Mouse (Mus musculus) heart, embryonic 13.5 days (tissue): ENCODE results near the gene Rdh8. TPM values are rescaled to one million over a fixed set of nuclear protein-coding genes. Genes with fewer than 3 reads are reported as not detected.

Experiments used
- ATAC-seq: fragments of 200-750 bp; cut with Nextera tagmentation; 2 replicates; pipeline ENCODE4 v1.8.0; 2017; ENCODE audit warnings: moderate TSS enrichment; ENCODE audit not compliant: insufficient number of reproducible peaks, low FRiP score, low TSS enrichment; ENCODE audit errors: extremely low read depth
- H3K27ac ChIP-seq: fragments of 300-500 bp; sonication (generic); replicated peaks from 2 replicates; pipeline ENCODE4 v1.5.1; 2015; ENCODE audit warnings: moderate library complexity, mild to moderate bottlenecking, inconsistent platforms
- H3K27me3 ChIP-seq: fragments of 300-500 bp; sonication (generic); replicated peaks from 2 replicates; pipeline ENCODE4 v1.6.1; 2015; ENCODE audit warnings: mild to moderate bottlenecking, inconsistent platforms
- H3K36me3 ChIP-seq: fragments of 300-500 bp; sonication (generic); 2 replicates; pipeline ENCODE4 v1.6.1; 2015; ENCODE audit warnings: mild to moderate bottlenecking, inconsistent platforms
- H3K4me1 ChIP-seq: fragments of 300-500 bp; sonication (generic); 2 replicates; pipeline ENCODE4 v1.6.1; 2015; ENCODE audit warnings: inconsistent platforms
- H3K4me2 ChIP-seq: fragments of 300-500 bp; sonication (generic); 2 replicates; pipeline ENCODE4 v1.6.1; 2015; ENCODE audit warnings: inconsistent platforms, mild to moderate bottlenecking, moderate library complexity
- H3K4me3 ChIP-seq: fragments of 300-500 bp; sonication (generic); 2 replicates; pipeline ENCODE4 v1.5.1; 2015; ENCODE audit warnings: moderate library complexity, mild to moderate bottlenecking, inconsistent platforms
- H3K9ac ChIP-seq: fragments of 300-500 bp; sonication (generic); 2 replicates; pipeline ENCODE4 v1.6.1; 2015; ENCODE audit warnings: inconsistent platforms, mild to moderate bottlenecking, moderate library complexity
- H3K9me3 ChIP-seq: fragments of 300-500 bp; sonication (generic); 2 replicates; pipeline ENCODE4 v1.6.1; 2016; ENCODE audit warnings: inconsistent platforms
- WGBS: fragments of 180-500 bp; shearing (Covaris S2); methylation state at CpG from one replicate; pipeline ENCODE4 v1.1.7; 2015; ENCODE audit warnings: mixed read lengths; 5-methylcytosine and 5-hydroxymethylcytosine counted together
- polyA plus RNA-seq: library from polyadenylated mRNA; unstranded; fragments of >200 nt; fragmentation: Nextera tagmentation; extraction: Ambion mirVana; gene quantifications from 2 replicates; pipeline ENCODE4 v1.2.1, GENCODE M21; 2015

Rdh8 gene
- polyA plus RNA-seq, result not detected in 2 replicates

- H3K9ac ChIP-seq, result no peak within 1 kb of the TSS
- H3K27me3 ChIP-seq, result peaks cover 46% of the 10 kb centered on the region
- H3K36me3 ChIP-seq, result no peaks in the 10 kb centered on the region
- no peak for ATAC-seq
- no peaks in the 10 kb centered on the region for H3K9me3 ChIP-seq
- no peak within 1 kb of the TSS for H3K27ac ChIP-seq
- H3K4me2 ChIP-seq, result no peak within 1 kb of the TSS
- H3K4me3 ChIP-seq, result no peak within 1 kb of the TSS
- WGBS, result 62% methylated on average over 6 of the region's 6 CpGs
- peaks cover 8% of the 10 kb centered on the region for H3K4me1 ChIP-seq
Measured at GRCm38 (mm10) chr9:20818236-20818635, at the start of gene Rdh8. Gene Rdh8, plus strand, starts transcription at chr9:20818503.

GRCm38 (mm10) chr9:20781286-20781685 lies 37.0 kb upstream of the Rdh8 start:
- H3K4me1 ChIP-seq, result no peaks in the 10 kb centered on the region
- H3K4me3 ChIP-seq, result no peak overlapping the region
- no peaks in the 10 kb centered on the region for H3K36me3 ChIP-seq
- WGBS, result 77% methylated on average over 3 of the region's 3 CpGs
- H3K27me3 ChIP-seq, result no peaks in the 10 kb centered on the region
- H3K4me2 ChIP-seq, result no peak overlapping the region
- H3K27ac ChIP-seq, result no peak overlapping the region
- no peak; the same call in 1 of the 2 replicates for ATAC-seq
- H3K9me3 ChIP-seq, result no peaks in the 10 kb centered on the region
- H3K9ac ChIP-seq, result no peak overlapping the region

DNA sequence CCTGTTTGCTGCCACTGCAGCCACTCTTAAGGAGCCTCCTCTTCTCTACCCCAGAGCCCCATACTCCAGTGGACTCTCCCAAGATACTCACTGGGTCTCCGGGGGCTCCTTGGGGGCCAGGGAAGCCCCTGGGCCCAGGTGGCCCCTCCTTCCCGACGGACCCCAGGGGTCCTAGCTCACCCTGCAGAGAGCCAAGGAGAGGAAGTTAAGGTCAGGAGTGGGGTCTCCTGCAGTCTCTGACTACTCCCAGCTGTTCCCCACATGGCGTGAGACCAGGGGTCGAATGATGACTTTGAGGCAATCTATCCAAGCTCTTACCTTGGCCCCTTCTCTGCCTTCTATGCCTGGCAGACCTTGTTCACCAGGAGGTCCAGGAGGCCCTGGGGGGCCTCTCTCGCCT lies 33.2 kb upstream of the Rdh8 start:
- ATAC-seq, result no peak
- H3K4me2 ChIP-seq, result no peak overlapping the region
- no peak overlapping the region for H3K27ac ChIP-seq
- no peaks in the 10 kb centered on the region for H3K4me1 ChIP-seq
- H3K4me3 ChIP-seq, result no peak overlapping the region
- H3K9me3 ChIP-seq, result no peaks in the 10 kb centered on the region
- no peaks in the 10 kb centered on the region for H3K36me3 ChIP-seq
- H3K9ac ChIP-seq, result no peak overlapping the region
- H3K27me3 ChIP-seq, result no peaks in the 10 kb centered on the region
- WGBS, result 63% methylated on average over 6 of the region's 6 CpGs

- 75% methylated on average over 8 of the region's 8 CpGs for WGBS
- no peak overlapping the region for H3K4me3 ChIP-seq
- no peaks in the 10 kb centered on the region for H3K9me3 ChIP-seq
- H3K27ac ChIP-seq, result no peak overlapping the region
- no peaks in the 10 kb centered on the region for H3K4me1 ChIP-seq
- no peaks in the 10 kb centered on the region for H3K36me3 ChIP-seq
- H3K9ac ChIP-seq, result no peak overlapping the region
- no peaks in the 10 kb centered on the region for H3K27me3 ChIP-seq
- ATAC-seq, result no peak
- no peak overlapping the region for H3K4me2 ChIP-seq
Measured at GRCm38 (mm10) chr9:20787992-20788391, 30.3 kb upstream of the Rdh8 start.

DNA sequence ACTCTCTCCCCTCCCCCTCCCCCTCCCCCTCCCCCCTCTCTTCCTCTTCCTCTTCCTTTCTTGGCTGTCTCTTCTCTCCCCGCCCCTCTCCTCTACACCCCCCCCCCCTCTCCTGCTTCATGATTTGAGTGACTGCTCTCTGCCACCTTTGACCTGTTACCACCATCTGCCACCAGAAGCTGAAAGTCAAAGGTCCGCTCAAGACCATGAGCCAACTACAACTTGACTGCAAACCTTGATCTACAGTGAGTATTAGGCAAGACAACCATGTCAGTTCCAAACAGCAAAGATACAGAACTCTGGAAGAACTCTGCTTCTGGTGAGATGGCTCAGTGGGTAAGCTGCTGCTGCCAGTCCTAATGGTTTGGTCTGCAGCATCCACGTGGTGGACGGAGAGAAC lies 28.7 kb upstream of the Rdh8 start:
- Histone ChIP-seq H3K27ac (no peak overlapping the region), H3K4me3 (no peak overlapping the region), H3K9ac (no peak overlapping the region), H3K36me3 (no peaks in the 10 kb centered on the region), H3K4me2 (no peak overlapping the region), H3K27me3 (no peaks in the 10 kb centered on the region), H3K4me1 (peaks cover 9% of the 10 kb centered on the region; the same call in 1 of the 2 replicates), H3K9me3 (no peaks in the 10 kb centered on the region)
- no peak for ATAC-seq
- WGBS, result 68% methylated on average over 3 of the region's 4 CpGs

DNA sequence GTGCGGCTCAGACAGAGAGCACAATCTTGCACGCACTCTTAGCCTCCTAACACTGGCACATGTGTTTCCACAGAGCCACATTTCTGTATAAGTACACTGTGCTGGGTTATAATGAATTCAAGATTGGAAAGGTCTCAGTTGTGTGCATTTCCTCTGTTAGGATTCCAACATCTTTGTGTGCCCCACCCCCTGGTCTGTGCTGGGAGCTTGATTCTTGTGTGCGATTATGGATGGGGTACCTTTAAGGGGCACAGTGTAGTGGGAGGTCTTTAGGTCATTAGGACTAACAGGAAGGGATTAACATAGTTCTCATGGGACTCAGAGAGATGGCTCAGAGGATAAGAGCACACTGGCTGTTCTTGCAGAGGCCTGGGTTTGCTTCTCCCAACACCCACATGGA lies 28.0 kb upstream of the Rdh8 start:
- no peak overlapping the region for H3K27ac ChIP-seq
- H3K27me3 ChIP-seq, result no peaks in the 10 kb centered on the region
- ATAC-seq, result no peak
- WGBS, result 76% methylated on average over 3 of the region's 3 CpGs
- H3K4me2 ChIP-seq, result no peak overlapping the region
- no peaks in the 10 kb centered on the region for H3K9me3 ChIP-seq
- H3K36me3 ChIP-seq, result no peaks in the 10 kb centered on the region
- no peak overlapping the region for H3K9ac ChIP-seq
- no peak overlapping the region for H3K4me3 ChIP-seq
- H3K4me1 ChIP-seq, result peaks cover 9% of the 10 kb centered on the region; the same call in 1 of the 2 replicates

GRCm38 (mm10) chr9:20794108-20794806 lies 24.0 kb upstream of the Rdh8 start:
- no peaks in the 10 kb centered on the region for H3K9me3 ChIP-seq
- no peak overlapping the region for H3K9ac ChIP-seq
- H3K27me3 ChIP-seq, result no peaks in the 10 kb centered on the region
- no peaks in the 10 kb centered on the region for H3K36me3 ChIP-seq
- no peak for ATAC-seq
- H3K4me1 ChIP-seq, result peaks cover 9% of the 10 kb centered on the region; the same call in 1 of the 2 replicates
- H3K4me3 ChIP-seq, result no peak overlapping the region
- WGBS, result 22% methylated on average over 7 of the region's 7 CpGs
- peak overlapping the region; percentile 43; the same call in 1 of the 2 replicates for H3K27ac ChIP-seq
- H3K4me2 ChIP-seq, result no peak overlapping the region; the same call in 1 of the 2 replicates

DNA sequence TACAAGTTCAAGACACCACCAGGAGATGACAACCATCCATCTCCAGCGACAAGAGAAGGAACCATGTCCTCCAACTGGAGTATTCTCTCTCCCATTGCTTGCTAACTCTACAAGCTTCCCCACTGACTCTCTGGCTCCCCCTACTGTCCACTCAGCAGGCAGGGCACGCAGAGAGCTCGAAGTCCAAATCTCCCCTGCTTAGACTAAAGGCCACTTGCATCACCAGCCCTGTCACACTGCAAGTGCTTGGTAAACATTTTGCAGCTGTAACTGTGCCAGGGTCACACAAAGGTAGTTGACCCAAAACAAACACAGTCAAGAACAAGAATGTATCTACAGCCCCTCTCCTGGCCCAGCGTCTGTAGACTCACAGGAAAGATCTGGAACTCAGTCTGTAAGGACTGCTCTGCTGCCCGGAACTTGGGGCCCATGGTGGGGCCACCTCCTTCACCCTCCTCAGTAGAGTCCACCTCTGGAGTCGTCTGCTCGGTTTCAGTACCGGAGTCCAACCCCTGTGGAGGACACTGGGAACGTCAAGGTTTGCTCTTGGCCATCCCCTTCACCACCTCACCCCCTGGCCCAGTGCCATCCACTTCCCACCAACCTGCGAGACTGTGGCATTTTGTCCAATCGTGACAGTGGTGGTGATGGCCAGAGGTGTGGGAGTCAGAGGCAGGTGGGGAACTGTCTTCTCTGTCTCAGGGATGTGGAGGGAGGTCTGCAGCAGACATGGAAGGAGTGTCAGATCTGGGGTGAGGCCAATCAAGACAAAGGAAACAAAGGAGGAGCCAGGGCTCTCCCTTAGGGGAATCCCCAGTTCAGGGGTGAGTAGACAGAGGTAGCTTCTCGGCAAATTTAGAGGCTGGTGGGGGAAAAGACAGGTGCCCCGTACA lies 13.8 kb upstream of the Rdh8 start:
- no peak overlapping the region for H3K4me2 ChIP-seq
- WGBS, result 68% methylated on average over 13 of the region's 13 CpGs
- no peaks in the 10 kb centered on the region for H3K36me3 ChIP-seq
- ATAC-seq, result no peak
- no peak overlapping the region for H3K9ac ChIP-seq
- H3K27ac ChIP-seq, result no peak overlapping the region
- peaks cover 13% of the 10 kb centered on the region for H3K9me3 ChIP-seq
- H3K27me3 ChIP-seq, result peaks cover 6% of the 10 kb centered on the region; the same call in 1 of the 2 replicates
- no peak overlapping the region for H3K4me3 ChIP-seq
- no peaks in the 10 kb centered on the region for H3K4me1 ChIP-seq

DNA sequence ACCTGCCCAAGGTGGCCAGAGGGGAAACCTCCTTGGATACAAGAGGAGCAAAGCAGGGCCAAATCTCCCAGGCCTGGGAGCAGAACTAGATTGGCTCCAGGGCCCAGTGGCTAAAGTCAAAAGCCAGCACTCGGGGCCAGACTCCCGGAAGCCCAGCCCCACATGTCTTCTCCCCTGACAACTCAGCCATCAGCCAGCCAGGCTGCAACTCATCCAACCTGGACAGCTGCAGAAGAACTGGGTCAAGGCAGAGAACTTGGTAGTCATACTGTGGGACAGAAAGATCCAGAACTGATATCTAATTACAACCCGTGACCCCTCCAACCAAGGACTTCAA lies 13.2 kb upstream of the Rdh8 start:
- ATAC-seq, result no peak
- H3K9ac ChIP-seq, result no peak overlapping the region
- no peak overlapping the region for H3K4me2 ChIP-seq
- no peaks in the 10 kb centered on the region for H3K4me1 ChIP-seq
- no peaks in the 10 kb centered on the region for H3K36me3 ChIP-seq
- peaks cover 13% of the 10 kb centered on the region for H3K9me3 ChIP-seq
- H3K4me3 ChIP-seq, result no peak overlapping the region
- H3K27me3 ChIP-seq, result peaks cover 7% of the 10 kb centered on the region; the same call in 1 of the 2 replicates
- H3K27ac ChIP-seq, result no peak overlapping the region
- WGBS, result 75% methylated on average over 3 of the region's 3 CpGs

DNA sequence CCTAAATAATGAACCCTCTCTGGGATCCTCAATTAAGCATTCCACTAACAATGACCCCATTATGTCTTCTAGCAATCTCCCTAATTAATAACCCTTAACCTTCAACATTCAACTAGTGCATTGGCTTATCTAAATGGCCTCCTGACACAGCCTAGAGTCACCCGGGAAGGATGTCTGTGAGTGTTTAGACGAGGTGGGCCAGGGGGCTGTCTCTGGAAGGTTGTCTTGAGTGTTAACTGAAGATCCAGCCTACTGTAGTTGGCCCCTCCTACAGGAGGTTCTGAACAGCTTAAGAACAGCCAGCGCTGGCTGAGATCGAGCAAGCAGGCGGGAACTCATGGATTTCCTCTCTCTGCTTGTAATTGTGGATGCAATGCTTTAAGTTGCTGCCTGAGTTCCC lies 12.6 kb upstream of the Rdh8 start:
- no peaks in the 10 kb centered on the region for H3K36me3 ChIP-seq
- H3K27ac ChIP-seq, result no peak overlapping the region
- peaks cover 8% of the 10 kb centered on the region for H3K27me3 ChIP-seq
- WGBS, result 40% methylated on average over 5 of the region's 5 CpGs
- no peak overlapping the region for H3K9ac ChIP-seq
- no peaks in the 10 kb centered on the region for H3K4me1 ChIP-seq
- peaks cover 13% of the 10 kb centered on the region for H3K9me3 ChIP-seq
- no peak for ATAC-seq
- H3K4me3 ChIP-seq, result no peak overlapping the region
- no peak overlapping the region for H3K4me2 ChIP-seq

GRCm38 (mm10) chr9:20810271-20810670 lies 8.0 kb upstream of the Rdh8 start:
- Histone ChIP-seq H3K4me3 (no peak overlapping the region), H3K27ac (no peak overlapping the region), H3K36me3 (no peaks in the 10 kb centered on the region), H3K9ac (no peak overlapping the region), H3K4me1 (peaks cover 13% of the 10 kb centered on the region), H3K27me3 (peaks cover 54% of the 10 kb centered on the region), H3K4me2 (no peak overlapping the region), H3K9me3 (no peaks in the 10 kb centered on the region)
- ATAC-seq, result no peak
- 41% methylated on average over 4 of the region's 4 CpGs for WGBS
